Mouse (Mus musculus): ENCODE results near the gene Sh3rf1.

DNA sequence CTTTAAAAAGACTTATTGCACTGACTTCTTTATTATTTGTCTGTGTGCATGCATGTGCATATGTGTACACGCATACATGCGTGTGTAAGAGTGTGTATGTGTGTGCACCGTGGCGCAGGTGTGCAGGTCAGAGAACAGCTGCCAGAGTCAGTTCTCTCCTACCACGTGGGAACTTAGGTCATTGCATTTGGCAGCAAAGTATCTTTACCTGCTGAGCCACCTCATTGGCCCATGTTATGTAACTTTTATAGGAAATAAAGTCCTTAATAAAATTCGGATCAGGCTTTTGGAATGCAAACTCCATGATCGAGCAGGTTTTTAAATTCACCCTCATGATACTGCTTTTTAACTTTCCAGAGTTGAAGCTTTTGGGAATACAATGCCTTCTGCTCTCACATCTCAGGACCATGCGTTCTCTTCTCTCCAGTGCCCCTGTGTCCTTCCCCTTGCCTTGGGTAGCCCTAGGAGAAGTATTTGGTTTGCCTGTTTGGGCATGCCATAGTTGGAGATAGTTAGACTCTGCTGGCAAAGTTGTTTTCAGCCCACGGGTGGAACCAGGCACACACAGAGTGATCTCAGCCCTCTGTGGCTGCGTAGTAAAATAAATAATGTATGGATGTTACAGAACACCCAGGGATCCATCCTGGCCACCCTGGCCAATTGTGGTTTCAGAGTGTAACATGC is 44.7 kb downstream of the Sh3rf1 start:
- TF ChIP-seq POLR2A (IDR thresholded peaks at IDR 0.05; ENCODE audit: borderline replicate concordance, insufficient read depth, low read length) (no peak), CTCF (IDR thresholded peaks at IDR 0.05; ENCODE audit: borderline replicate concordance, insufficient read depth, low read depth, low read length) (no peak)
